Mouse (Mus musculus) testis, adult 2 months (tissue): Measurements from ENCODE around the gene Kcnt2.

Source experiments
- CTCF ChIP-seq: fragments of 200-500 bp; IDR thresholded peaks from 2 replicates; pipeline ENCODE4 v1.5.1; 2012; ENCODE audit warnings: low read depth, mild to moderate bottlenecking, inconsistent platforms, low read length, moderate library complexity; ENCODE audit not compliant: control insufficient read depth, insufficient read depth, insufficient replicate concordance
- POLR2A ChIP-seq: fragments of 200-500 bp; IDR thresholded peaks from 2 replicates; pipeline ENCODE4 v1.6.1; 2012; ENCODE audit warnings: low read depth, mild to moderate bottlenecking, inconsistent platforms, low read length, moderate library complexity; ENCODE audit not compliant: control insufficient read depth

DNA sequence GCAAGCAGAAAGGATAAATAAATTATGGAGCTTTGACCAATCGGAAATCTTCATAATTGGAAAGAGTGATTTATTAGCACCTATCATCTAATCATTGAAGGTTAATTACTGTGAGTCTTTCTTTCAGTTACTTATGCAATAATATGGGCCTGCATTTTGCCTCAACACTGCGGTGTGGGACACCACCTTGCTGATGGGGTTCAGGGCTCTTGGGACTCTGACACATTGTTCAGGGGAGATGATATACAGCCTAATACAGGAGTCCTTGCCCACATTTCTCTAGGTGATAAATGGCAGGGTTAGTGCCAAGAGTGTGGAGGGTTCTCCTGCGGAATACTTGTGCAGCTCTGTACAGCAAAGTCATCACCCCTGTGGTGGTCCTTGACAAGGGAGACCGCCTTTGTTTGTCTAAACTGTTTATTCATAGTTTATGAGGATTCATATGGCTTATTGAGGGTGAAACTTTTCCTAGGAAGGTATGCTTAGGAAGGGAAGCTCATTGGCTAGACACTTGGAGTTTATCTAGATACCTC lies 362.9 kb downstream of the Kcnt2 start:
- TF ChIP-seq CTCF (no peak), POLR2A (no peak)
